Mouse (Mus musculus) stomach, postnatal 0 days (tissue): ENCODE results near the gene Traf3ip3.

ENCODE experiments used
- CTCF ChIP-seq: IDR thresholded peaks from 2 replicates; pipeline ENCODE4 v1.5.1; 2016; ENCODE audit warnings: antibody characterized with exemption, low read depth, mild to moderate bottlenecking, moderate library complexity
- EP300 ChIP-seq: optimal IDR thresholded peaks from 2 replicates; pipeline ENCODE3; 2016; ENCODE audit warnings: antibody characterized with exemption

- TF ChIP-seq CTCF (no peak), EP300 (no peak)
Observed at GRCm38 (mm10) chr1:193159163-193159562, 42.3 kb downstream of the Traf3ip3 start.
